Mouse (Mus musculus) cerebellum, postnatal 36 days (tissue): Measurements from ENCODE around the gene Trpm3.

Experiments used
- DNase-seq, 2 experiments: peaks; one replicate each; pipeline ENCODE4 v3.0.0; 2021 to 2022; ENCODE audit warnings: mixed read lengths in 2 of 2

Gene Trpm3

DNA sequence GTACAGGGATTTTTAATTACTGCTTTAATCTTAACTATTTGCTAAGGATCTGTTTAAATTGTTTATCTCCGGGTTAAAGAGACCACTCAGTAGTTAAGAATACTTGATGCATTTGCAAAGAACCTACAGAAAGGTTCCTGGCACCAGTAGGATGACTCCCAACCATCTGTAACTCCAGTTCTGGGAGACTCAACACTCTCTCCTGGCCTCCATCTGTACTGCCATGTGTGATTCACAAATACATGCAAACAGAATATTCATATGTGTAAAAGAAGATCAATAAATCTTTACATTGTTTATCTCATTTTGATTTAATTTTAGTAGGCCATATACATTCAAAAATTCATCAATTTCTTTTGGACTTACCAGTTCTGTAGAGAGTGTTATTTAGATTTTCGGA, 731.0 kb downstream of the Trpm3 start:
- DNase-seq = no peak

DNA sequence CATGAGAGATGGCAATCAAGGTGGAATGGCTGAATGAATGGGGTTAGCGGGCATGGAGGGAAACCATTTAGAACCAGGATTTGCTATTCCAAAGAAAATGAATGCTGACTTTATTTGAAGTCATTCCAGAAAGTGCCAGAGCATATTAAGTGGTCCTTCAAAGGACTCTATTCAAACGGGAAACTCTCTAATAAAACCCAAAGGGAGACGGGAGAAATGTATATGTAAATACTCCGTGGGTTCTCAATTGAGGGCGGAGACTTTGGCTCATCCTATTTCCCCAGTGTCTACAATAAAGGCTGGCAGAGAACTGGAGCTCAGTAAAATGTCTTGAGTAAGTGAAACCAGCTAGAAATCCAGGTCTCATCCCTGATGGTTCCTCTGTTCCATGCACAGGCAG, 733.6 kb downstream of the Trpm3 start:
- no peak for DNase-seq

DNA sequence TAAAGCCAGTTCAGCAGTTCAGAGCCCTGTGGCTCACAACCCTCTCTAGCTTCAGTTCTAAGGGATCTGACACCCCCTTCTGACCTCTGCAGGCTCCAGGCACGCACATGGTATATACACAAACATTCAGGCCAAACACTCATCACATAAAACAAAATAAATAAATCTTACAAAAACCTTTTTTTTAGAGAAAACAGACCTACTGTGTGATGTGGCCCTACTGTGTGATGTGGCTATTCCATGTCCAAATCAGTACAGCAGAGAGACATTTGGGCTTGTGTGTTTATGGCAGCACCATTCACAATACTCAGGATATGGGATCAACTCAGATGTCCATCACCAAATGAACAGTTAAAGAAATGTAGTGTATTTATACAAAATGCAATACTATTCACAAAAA, 741.4 kb downstream of the Trpm3 start:
- DNase-seq = no peak

DNA sequence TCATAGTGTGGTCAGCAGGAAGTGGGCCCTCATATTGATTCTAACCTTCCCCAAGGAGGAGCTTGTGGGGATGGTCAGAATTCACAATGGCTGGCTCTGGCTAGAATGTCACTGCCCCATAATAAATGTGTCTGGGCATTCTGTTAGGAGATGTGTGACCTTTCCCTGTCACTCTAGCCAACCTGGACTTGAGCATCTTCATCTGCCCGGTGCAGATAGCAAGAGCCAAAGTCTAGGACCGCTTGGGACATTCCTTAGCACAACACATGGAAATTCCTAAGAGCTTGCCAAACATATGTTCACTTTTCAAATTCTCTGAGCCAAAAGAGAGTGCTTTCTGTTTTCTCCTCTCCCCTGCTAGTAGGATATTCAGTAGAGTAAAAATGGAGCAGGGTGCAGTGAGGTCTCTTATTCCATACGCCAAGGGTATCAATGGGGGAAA, 743.8 kb downstream of the Trpm3 start:
- peak; percentile 54 to 71 for DNase-seq

DNA sequence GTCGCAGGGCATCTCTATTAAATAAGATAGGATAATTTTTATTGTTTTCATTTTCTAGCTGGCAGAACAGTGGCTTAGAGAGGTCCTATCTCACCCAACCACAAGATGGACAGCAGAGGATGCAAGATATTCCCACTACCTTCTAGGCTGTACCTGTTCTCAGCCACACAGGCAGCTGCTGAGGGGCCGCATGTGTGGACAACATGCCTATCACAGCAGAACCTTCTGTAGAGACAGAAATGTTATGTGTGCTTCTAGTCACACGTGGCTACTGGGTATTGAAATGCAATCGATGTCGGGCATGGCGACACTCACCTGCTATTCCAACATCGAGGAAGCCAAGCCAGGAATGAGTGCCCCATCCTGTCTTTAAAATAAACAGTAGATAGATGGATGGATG, 744.3 kb downstream of the Trpm3 start:
- DNase-seq = peak in 1 of 2 experiments; percentile 55

DNA sequence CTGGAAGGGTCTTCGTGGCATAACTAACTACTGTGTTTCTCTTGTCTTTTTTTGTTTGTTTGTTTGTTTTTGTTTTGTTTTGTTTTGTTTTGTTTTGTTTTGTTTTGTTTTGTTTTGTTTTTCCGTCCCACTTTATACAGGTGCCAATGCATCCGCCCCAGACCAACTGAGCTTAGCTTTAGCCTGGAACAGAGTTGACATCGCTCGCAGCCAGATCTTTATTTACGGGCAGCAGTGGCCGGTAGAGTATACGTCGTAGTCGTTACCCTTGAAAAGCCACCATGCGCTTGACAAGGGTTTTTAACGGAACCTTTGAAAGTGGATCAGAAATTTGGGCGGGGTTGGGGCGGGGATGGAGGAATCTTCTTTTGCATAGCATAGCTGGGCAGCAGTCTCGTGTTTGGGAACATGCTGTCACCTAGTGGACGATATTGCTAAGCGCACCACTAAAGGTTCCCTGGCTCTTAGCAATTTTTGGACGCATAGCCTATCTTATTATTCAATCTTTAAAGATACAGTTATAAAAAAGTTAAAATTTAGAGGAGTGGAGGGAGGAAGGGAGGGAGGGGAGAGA, 745.0 kb downstream of the Trpm3 start:
- peak; percentile 74 to 83 for DNase-seq

DNA sequence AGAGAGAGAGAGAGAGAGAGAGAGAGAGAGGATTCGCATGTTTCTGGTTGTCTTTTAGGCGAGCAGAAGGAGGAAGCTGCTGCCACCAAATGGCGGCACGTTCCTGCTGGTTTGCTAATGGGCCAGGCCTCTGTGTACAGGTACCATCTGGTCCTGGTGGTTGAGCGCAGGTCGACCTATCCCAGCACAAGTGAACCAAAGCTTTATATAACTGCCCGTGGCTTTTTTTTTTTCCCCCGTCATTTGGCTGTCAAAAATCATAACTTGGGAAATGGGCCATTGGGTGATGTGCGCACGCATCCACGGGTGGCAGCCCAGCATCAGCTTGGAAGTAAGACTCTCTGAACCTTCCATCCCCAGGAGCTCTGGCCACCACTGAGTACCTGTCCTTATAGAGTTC, 745.5 kb downstream of the Trpm3 start:
- DNase-seq = peak; percentile 89 to 91

DNA sequence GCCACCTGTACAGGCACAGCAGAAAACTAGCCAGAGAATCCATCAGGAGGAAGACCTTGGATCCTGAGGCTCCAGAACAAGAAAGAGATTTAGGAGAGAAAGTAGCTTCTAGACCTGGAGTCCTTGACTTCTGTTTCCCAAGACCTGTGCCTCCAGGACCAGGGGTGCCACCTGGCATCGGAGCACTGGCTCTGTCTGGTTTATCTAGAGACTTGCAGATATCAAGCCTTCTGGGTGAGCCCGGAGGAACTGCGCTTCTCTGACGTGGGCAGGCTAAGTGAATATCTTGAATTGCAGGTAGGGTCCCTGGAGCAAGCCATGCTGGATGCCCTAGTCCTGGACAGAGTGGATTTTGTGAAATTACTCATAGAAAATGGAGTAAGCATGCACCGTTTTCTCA, 746.2 kb downstream of the Trpm3 start:
- peak; percentile 35 to 51 for DNase-seq

DNA sequence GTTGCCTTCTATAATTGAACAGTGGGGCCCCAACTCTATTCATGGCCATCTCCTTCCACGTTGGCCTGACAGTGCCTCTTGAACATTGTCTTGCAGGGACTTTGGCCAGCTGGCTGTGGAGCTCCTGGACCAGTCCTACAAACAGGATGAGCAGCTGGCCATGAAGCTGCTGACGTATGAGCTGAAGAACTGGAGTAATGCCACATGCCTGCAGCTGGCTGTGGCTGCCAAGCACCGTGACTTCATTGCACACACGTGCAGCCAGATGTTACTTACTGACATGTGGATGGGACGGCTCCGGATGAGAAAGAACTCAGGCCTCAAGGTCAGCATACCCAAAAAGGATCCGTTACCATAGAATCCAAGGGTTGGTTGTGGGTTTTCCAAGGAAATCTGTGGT, 763.0 kb downstream of the Trpm3 start:
- DNase-seq = no peak

DNA sequence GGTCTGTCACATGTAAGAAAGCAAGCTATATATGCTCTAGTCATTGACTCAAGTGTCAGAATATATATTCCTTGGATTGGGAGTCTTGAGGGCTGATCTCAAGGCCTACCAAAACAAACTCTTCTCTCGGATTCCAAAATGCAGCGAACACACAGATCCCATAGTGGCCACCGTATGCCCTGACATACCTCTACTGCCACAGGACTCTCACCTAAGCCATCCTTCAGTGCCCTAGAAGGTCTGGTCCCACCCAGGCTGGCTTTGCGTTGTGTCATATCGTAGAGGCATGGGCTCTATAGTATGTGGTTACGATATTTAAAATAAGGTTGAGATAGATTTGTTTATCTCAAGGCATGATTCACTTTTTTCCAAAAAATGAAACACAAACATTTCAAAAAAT, 763.5 kb downstream of the Trpm3 start:
- DNase-seq = no peak

DNA sequence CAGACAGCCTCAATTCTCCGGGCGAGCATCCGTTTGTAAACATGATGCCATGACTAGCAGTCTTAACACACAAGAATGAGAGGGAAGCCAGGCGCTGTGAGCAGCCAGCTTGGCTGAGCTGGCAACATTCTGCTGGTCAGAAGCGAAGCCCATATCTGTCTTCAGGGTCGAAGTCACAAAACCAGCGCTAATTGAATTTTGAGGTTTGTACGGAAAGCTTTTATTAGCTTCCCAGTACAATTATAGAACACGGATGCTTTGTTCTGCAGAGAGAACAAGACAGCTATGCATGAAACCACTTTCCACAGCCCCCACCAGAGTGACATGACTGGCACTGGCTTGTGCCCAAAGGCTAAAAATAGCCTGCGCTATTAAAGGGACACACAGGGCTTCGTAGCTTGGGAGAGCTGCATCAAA, 766.2 kb downstream of the Trpm3 start:
- DNase-seq = peak; percentile 81 to 85

DNA sequence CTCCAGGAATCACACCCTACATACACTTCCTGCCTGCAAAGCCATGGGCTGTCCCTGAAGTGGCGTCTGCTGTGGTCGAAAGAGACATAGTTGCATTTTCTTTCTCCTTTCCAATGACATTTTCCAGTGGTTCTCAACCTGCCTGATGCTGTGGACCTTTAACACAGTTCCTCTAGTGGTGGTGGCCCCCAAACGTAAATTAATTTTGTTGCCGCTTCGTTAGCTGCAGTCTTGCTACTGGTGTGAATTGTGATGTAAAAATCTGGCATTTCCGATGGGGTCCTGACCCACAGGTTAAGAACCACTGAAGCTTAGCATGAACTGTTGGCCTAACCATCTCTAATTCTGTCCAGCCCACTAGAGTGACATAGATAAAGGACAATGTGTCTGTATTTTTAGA, 771.8 kb downstream of the Trpm3 start:
- no peak for DNase-seq

DNA sequence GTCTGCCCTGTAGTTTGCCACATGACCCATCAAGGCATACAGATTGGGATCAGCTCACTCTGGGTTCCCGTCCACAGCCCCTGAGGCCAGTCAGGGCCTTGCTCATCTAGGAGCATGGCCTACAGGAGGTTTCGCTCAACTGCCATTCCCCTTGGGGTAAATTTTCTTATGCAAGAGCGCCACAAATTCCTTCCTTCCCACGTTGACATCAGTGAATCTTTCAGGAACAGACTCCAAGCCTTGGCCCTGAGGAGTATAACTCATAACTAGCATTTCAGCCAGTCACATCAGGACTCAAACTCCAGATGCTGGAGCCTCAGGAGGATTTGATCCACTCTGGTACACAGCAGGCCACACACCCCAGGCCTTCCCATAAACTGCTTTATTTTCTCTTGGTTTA, 774.1 kb downstream of the Trpm3 start:
- no peak for DNase-seq

DNA sequence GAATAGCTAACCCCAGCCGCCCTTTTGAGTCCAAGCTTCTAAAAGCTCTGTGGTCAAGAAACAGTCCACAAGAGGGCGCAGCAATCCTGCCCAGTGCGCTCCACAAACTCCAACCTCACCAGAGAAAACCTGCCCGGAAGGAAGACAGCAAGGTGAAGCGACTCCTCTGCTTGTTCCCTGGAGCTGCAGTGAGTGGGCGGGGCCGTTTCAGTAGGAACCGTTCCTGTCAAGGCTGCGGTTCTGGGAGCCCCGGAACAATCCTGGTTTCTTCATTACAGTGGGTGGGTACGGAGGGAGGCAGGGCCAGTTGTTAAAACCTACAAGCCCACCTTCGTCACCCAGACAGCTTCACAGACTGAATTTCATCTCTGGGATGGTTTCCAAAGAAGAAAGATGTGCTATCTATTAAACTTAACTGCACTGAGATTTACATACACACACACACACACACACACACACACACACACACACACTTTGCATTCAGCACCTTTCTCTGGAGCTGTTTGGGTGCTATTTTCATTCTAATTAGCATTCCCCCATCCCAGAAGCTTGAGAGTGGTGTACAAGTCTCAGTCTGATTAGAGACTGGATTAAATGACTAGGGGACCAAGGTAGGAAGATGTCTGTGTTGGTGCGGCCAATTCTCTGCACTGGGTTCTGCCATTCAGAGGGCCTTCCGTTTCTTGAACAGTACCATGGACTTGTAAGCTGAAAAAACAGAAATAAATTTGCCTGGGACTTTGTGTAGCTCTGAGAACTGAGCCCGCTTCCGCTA, 777.2 kb downstream of the Trpm3 start:
- DNase-seq = peak; percentile 89 to 95

DNA sequence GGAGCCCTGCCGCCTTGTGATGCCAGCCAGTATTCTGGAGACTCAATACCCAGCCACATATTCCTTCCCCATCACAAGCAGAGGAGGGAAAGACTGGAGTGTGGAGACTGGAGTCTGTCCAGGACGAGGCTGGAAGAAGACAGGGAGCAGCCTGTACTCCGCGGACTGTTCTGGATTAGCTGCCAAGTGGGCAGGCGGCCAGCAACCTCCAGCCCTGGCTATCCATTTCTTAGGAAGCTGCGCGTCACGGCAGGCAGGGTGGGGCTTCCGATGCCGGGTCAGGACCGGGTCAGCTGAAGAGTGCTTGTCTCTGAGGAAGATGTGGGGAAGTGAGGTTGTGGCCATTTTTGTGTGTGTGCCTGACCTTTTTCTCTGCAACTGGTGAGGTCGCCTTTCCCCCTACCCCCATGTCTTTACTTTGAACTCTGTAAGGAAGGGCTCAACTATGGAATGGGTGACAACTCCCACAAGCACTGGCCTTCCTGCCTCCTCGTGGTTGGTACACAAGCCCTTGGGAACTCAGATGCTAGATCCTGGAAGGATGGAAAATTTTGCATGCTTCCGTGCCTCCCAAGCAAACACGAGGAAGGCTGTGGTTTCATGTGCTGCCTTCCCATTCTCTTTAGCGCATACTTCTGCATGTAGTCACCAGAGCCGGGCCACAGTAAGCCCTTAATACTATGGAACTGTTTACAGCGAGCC, 777.9 kb downstream of the Trpm3 start:
- DNase-seq = peak; percentile 99 to 100

DNA sequence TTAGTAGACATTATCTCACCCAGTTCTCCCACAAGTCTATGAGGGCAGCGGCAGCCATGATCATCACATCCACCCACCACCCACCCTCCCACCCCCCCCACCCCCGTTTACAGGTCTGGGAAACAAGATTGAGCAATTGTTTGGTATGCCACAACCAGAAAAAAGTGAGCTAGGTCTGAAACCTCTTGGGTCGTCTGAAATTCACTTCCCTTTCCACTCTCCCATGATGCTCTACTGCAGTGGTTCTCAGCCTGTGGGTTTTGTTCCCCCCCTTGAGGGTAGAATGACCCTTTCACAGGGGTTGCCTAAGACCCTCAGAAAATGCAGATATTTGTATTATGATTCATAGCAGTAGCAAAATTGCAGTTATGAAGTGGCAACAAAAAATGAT, 778.5 kb downstream of the Trpm3 start:
- DNase-seq = no peak

DNA sequence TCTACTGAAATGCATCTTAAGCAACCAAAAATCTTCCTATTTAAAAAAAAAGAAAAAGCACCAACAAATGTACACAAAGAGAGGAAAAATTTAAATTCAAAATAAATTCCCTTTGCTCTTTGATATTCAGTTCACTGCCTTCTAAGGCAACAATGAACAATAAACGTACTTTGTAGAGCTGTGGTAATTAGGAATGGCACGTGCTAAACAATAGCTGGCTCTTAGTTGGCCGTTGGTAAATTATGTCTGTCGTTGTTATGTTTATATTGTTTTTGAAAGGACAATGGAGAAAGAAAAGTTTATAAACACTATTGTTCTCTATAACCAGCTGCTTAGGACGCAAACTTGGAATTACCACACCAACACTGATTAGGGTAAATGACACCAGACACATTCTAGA, 782.1 kb downstream of the Trpm3 start:
- no peak for DNase-seq

DNA sequence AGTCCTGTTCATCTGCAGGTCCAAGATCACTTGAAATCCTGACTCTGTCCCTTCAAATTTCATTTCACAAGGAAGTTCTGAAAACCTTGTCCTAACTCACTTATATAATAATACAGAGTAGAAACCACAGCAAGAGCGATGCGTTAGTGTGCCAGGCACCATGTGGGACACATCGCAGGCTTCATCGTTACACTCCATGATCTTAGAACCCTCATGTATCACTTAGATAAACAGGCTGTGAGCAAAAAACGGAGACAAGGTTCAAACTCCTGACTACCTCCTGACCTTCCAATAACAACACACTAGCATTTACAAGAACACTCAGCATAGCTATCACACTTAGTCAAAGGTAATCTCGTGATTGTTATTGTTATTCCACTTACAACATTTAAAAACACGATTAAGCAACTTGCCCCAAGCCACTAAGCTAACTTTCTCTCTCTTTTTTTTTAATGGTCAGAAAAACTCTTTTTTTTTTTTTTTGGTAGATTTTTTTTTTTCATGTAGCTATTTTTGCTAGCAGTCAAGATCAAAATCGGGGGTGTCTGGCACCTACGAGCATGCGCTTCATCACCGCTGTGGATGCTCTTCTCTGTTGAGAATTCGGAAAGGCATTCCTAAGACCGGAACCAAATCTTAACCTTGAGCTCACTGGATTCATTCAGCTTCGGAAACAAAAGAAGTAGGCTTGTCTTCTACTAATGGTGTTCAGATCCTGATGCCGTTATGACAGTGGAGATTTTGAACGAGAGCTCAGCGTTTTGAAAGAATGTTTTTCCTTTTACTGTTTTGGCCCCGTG, 784.2 kb downstream of the Trpm3 start:
- DNase-seq = no peak

DNA sequence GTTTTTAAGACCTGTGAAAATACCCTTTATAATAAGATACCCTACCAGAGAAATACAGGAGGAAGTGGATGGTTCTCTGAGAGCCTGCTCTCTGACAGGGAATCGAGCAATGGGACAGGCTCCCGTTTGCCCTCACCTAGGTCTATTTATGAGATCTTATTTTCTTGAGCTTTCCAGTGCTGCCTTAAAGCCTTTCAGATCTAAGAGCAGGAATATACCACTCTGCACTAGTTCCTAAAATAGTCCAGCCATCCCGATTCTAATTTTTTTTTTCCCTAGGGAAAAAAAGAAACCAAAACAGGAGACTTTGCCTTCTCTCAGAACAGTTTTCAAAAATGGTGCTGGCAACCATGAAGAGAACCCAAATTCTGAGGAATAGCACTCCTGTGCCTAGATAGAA, 786.4 kb downstream of the Trpm3 start:
- DNase-seq = no peak

DNA sequence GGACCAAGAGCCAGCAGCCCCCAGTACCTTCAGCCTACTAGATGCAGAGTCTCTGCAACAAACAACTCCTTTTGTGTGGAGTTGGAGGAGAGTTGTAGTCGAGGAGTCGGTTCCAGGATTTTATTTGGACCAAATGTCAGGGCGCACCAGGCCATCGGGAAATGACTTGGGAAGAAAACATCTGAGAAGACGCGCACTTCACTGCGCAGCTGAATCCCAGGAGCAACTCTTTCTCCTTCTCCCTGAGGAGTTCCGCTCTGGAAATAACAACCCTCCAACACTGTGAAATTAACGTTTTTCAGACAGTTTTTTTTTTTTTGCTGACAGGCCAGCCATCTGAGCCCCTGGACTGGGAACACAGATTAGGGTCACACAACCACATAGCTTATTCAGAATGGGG, 787.9 kb downstream of the Trpm3 start:
- no peak for DNase-seq

DNA sequence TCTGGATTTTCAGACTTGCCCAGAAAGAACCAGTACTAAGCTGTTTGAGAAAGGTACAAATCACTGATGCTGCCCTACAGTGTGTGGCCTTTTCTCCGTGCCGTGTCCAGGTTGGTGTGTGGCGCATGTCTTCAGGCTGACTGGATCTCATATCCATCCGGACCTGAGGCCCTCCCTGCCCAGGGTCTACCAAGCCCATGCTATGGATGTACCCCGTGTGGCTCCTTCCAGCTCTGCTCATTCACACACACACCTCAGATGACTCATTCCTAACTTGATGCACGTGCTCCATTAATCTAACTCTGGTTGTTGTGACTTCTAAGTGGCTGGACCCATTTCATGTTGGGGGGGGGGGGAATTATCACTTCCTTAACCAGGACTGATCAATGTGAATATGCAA, 789.5 kb downstream of the Trpm3 start:
- no peak for DNase-seq

DNA sequence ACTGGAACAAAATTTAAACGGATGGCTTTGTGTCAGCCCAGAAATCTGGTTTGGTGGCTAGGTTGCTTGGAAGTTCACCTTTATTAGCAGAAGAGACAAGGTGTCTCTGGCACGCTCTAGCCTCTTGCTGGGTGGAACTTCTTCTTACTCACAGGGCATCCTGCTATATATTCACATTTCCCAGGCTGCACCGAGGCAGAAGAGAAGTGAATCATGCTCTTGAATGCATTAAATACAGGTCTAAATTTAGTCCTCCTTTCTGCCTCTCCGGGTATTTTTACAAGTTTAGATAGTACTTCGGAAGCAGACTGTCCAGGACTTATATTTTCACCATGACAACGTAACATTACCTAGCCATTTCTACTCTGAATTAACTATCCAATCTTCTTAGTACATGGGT, 790.9 kb downstream of the Trpm3 start:
- no peak for DNase-seq

DNA sequence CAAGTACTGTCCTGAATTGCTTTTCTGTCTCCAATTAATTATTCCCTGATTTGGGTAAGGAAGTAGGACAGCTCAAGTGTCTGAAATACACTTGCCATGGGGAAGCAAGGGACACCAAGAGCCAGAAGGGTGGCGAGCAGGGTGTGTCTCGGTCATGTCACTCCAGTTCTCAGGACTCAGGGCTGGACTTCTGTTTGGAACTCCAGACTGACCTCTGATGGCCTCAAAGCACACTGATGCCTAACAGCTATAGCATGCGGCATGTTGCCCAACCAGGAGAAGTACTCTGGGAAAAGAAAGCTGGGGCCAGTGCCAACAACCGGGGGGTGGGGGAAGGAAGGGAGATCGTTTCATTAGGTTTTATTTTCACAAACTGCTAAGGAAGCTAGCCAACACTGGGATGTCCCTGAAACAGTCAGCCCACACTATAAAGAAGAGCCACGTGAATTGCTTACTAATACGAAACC, 791.6 kb downstream of the Trpm3 start:
- DNase-seq = peak; percentile 51 to 53
